8 mouse cellular contexts compared by ENCODE assay signal in genomic region chr11:22799987-22800424, GRCm38 (mm10).
DNase-seq lines count a peak whose midpoint lies in the region; ATAC-seq lines count a peak whose summit lies in the region.

No protein-coding gene starts in this region.

- intact Hi-C loops in left cerebral cortex, postnatal 25 days (cut with DNase I), result no loop called here

- H3K36me3 ChIP-seq in midbrain, embryonic 14.5 days (ENCODE audit: control insufficient read depth, insufficient read depth, low read length), result no peaks in the 10 kb centered on the region
- H3K36me3 ChIP-seq in midbrain, embryonic 16.5 days (ENCODE audit: control insufficient read depth, insufficient read depth, low read length), result no peaks in the 10 kb centered on the region
- H3K36me3 ChIP-seq in kidney, embryonic 15.5 days, result no peaks in the 10 kb centered on the region

- no peak overlapping the region for H3K4me2 ChIP-seq in midbrain, embryonic 14.5 days (ENCODE audit: low read length)
- no peak overlapping the region for H3K4me2 ChIP-seq in midbrain, embryonic 16.5 days (ENCODE audit: low read length)
- H3K4me2 ChIP-seq in kidney, embryonic 15.5 days, result peak overlapping the region; percentile 37

- DNase-seq in midbrain, embryonic 14.5 days, result peak; percentile 16
- peak; percentile 65 to 72 for DNase-seq in lung, postnatal 4 days
- DNase-seq in MN1 (ENCODE audit: low spot score), result no peak
- DNase-seq in cerebellum, adult 11 months, result no peak
- no peak for DNase-seq in left cerebral cortex, postnatal 25 days (ENCODE audit: low spot score in 2 of 2)

- ATAC-seq in midbrain, embryonic 14.5 days (ENCODE audit: low FRiP score, low TSS enrichment), result no peak
- no peak for ATAC-seq in midbrain, embryonic 16.5 days
- peak; percentile 39; the same call in 1 of the 2 replicates for ATAC-seq in erythroid progenitor cell, adult 5-6 weeks (replicated peaks; ENCODE audit: low FRiP score, poor library complexity, severe bottlenecking)
- peak; percentile 84 for ATAC-seq in kidney, embryonic 15.5 days (replicated peaks; ENCODE audit: low FRiP score)

- H3K9me3 ChIP-seq in midbrain, embryonic 14.5 days (ENCODE audit: control insufficient read depth, low read length), result no peaks in the 10 kb centered on the region
- H3K9me3 ChIP-seq in midbrain, embryonic 16.5 days (replicated peaks; ENCODE audit: control insufficient read depth, low read length, poor library complexity, severe bottlenecking), result no peaks in the 10 kb centered on the region
- no peaks in the 10 kb centered on the region for H3K9me3 ChIP-seq in kidney, embryonic 15.5 days (replicated peaks)

- H3K27ac ChIP-seq in midbrain, embryonic 14.5 days (replicated peaks; ENCODE audit: low read depth, low read length), result no peak overlapping the region
- no peak overlapping the region for H3K27ac ChIP-seq in midbrain, embryonic 16.5 days (ENCODE audit: low read length)
- peak overlapping the region; percentile 75 for H3K27ac ChIP-seq in kidney, embryonic 15.5 days

- WGBS in midbrain, embryonic 14.5 days, result 28% methylated on average over 9 of the region's 9 CpGs
- WGBS in midbrain, embryonic 16.5 days, result 26% methylated on average over 9 of the region's 9 CpGs
- WGBS in kidney, embryonic 15.5 days, result 18% methylated on average over 9 of the region's 9 CpGs

- H3K9ac ChIP-seq in midbrain, embryonic 14.5 days (replicated peaks; ENCODE audit: low read length), result no peak overlapping the region
- no peak overlapping the region for H3K9ac ChIP-seq in midbrain, embryonic 16.5 days (ENCODE audit: low read depth, low read length)
- H3K9ac ChIP-seq in kidney, embryonic 15.5 days, result no peak overlapping the region

- H3K4me3 ChIP-seq in midbrain, embryonic 14.5 days (replicated peaks; ENCODE audit: low read depth, low read length), result no peak overlapping the region
- no peak overlapping the region for H3K4me3 ChIP-seq in midbrain, embryonic 16.5 days (ENCODE audit: low read depth, low read length)
- no peak overlapping the region for H3K4me3 ChIP-seq in kidney, embryonic 15.5 days (replicated peaks)

- no peaks in the 10 kb centered on the region for H3K4me1 ChIP-seq in midbrain, embryonic 14.5 days (ENCODE audit: control insufficient read depth, insufficient read depth, low read length)
- H3K4me1 ChIP-seq in midbrain, embryonic 16.5 days (ENCODE audit: control insufficient read depth, insufficient read depth, low read length), result no peaks in the 10 kb centered on the region
- H3K4me1 ChIP-seq in kidney, embryonic 15.5 days, result peaks cover 14% of the 10 kb centered on the region

- H3K27me3 ChIP-seq in midbrain, embryonic 14.5 days (ENCODE audit: control insufficient read depth, insufficient read depth, low read length), result no peaks in the 10 kb centered on the region
- H3K27me3 ChIP-seq in midbrain, embryonic 16.5 days (ENCODE audit: control insufficient read depth, insufficient read depth, low read depth, low read length), result no peaks in the 10 kb centered on the region
- no peaks in the 10 kb centered on the region for H3K27me3 ChIP-seq in kidney, embryonic 15.5 days

Comparison
In these comparisons a context has a peak if more than half of its experiments do, and no peak if none do; other contexts are left out.
1. ATAC-seq: peak in erythroid progenitor cell, adult 5-6 weeks (single experiment) and kidney, embryonic 15.5 days (single experiment); none in midbrain, embryonic 14.5 days (single experiment) and midbrain, embryonic 16.5 days (single experiment).
2. DNase-seq: peak in midbrain, embryonic 14.5 days (single experiment) and lung, postnatal 4 days (2 of 2); none in MN1 (single experiment), cerebellum, adult 11 months (single experiment) and left cerebral cortex, postnatal 25 days (0 of 2).